17 mouse cellular contexts compared by ENCODE assay signal in the genomic region with DNA sequence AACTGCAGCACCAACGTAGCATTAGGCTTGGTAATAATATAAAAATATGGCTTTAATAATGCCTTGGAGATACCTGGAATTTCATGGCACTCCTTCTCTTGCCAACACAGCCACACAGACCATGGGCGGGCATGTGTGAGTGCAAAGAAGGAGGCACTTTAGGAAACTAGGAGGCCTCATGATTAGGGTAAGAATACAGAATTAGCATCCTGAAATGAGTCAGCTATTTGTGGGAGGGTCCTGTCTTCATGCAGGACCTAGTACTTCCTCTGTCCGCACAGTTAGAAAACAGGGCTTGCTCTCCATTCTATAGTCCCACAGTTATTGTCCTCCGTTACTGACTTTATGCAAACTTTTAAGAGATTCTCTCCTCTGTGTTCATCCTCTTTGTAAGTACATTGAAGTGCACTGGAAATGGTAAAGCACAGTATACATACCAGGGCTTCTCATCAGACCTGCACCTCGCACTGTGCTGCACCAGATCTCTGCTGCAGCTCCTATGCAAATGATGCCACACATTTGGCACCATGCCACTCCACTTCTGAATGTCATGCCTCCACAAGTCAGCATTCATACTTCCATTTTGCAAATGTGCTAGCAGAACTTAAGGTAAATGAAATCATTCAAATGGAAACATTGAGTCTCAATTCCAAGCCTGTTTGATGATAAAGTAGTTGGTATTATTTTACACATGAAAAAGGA.
A peak's percentile ranks its signal among the peaks of the same experiment; 100 is the strongest.
DNase-seq lines count a peak whose midpoint lies in the region; ATAC-seq and TF ChIP-seq lines count a peak whose summit lies in the region.
"Had no signal": no experiment of that assay in that cellular context is flagged by ENCODE, and none has a peak within 500 bp of the region (broad histone marks: within the 10 kb centered on the region; RNA-seq: fewer than 3 reads in every experiment).

No protein-coding gene starts in this region.

- intact Hi-C loops in gastrocnemius, postnatal 36 days (cut with DNase I): no loop called here

- no peak for TF ChIP-seq POLR2A in lung, adult 2 months (IDR thresholded peaks at IDR 0.05; ENCODE audit: borderline replicate concordance, extremely low read depth, low read depth, low read length)

- H3K27ac ChIP-seq in lung, embryonic 14.5 days (ENCODE audit: low read depth): no peak overlapping the region
- H3K27ac ChIP-seq: layer of hippocampus, adult 2 months; limb, embryonic 10.5 days; lung, embryonic 15.5 days; macrophage; midbrain, embryonic 13.5 days had no signal

- H3K9ac ChIP-seq in lung, embryonic 14.5 days: no peak overlapping the region
- H3K9ac ChIP-seq: lung, embryonic 15.5 days; midbrain, embryonic 13.5 days had no signal

- H3K36me3 ChIP-seq in lung, embryonic 14.5 days (ENCODE audit: insufficient read depth): no peaks in the 10 kb centered on the region
- H3K36me3 ChIP-seq: limb, embryonic 10.5 days; lung, embryonic 15.5 days; midbrain, embryonic 13.5 days had no signal

- 80% methylated on average over 5 of the region's 5 CpGs for WGBS in lung, embryonic 14.5 days
- WGBS in lung, adult 2 months: 71% methylated on average over 5 of the region's 5 CpGs

- ATAC-seq in lung, embryonic 14.5 days (ENCODE audit: insufficient read depth): no peak
- peak; percentile 41 for ATAC-seq in CD4-positive, CD25-positive, alpha-beta regulatory T cell, adult 4 months
- ATAC-seq: midbrain, embryonic 13.5 days had no signal

- no peak for TF ChIP-seq CTCF in lung, embryonic 14.5 days (IDR thresholded peaks at IDR 0.05; ENCODE audit: low read depth)
- TF ChIP-seq CTCF in lung, adult 2 months (IDR thresholded peaks at IDR 0.05; ENCODE audit: insufficient read depth, low read length): no peak

- H3K4me2 ChIP-seq in lung, embryonic 14.5 days: no peak overlapping the region
- H3K4me2 ChIP-seq: heart, embryonic 11.5 days; liver, embryonic 11.5 days; lung, embryonic 15.5 days; midbrain, embryonic 13.5 days had no signal

- DNase-seq in gastrocnemius, postnatal 10 days: peak; percentile 6
- DNase-seq in gastrocnemius, postnatal 36 days: no peak
- DNase-seq in lung, embryonic 14.5 days: peak; percentile 9
- DNase-seq in lung, adult 2 months: no peak
- DNase-seq in brain, adult 2 months (ENCODE audit: low read depth, low spot score): peak; percentile 46
- no peak for DNase-seq in urinary bladder, postnatal 14 days (ENCODE audit: low spot score)
- DNase-seq: adrenal gland, adult 8-10 months; cerebellum, adult 9-10 months; thymus, postnatal 36 days had no signal

- no peaks in the 10 kb centered on the region for H3K9me3 ChIP-seq in lung, embryonic 14.5 days (ENCODE audit: low read depth, low read length)
- H3K9me3 ChIP-seq: limb, embryonic 10.5 days; lung, embryonic 15.5 days; midbrain, embryonic 13.5 days had no signal

- no peak overlapping the region for H3K4me3 ChIP-seq in lung, embryonic 14.5 days (ENCODE audit: low read depth, low read length)
- H3K4me3 ChIP-seq in lung, adult 2 months (replicated peaks; ENCODE audit: extremely low read depth, low read depth, low read length): no peak overlapping the region
- H3K4me3 ChIP-seq: layer of hippocampus, adult 2 months; limb, embryonic 10.5 days; lung, embryonic 15.5 days; midbrain, embryonic 13.5 days had no signal

- no peaks in the 10 kb centered on the region for H3K4me1 ChIP-seq in lung, embryonic 14.5 days (ENCODE audit: insufficient read depth)
- no peaks in the 10 kb centered on the region for H3K4me1 ChIP-seq in lung, adult 2 months (ENCODE audit: control insufficient read depth, insufficient read depth, low read length)
- H3K4me1 ChIP-seq: lung, embryonic 15.5 days; midbrain, embryonic 13.5 days had no signal

- H3K27me3 ChIP-seq in lung, embryonic 14.5 days (ENCODE audit: insufficient read depth, low read length): no peaks in the 10 kb centered on the region
- H3K27me3 ChIP-seq: lung, embryonic 15.5 days; midbrain, embryonic 13.5 days had no signal

Comparison
In these comparisons a context has a peak if more than half of its experiments do, and no peak if none do; other contexts are left out.
1. DNase-seq: peak in gastrocnemius, postnatal 10 days (single experiment), lung, embryonic 14.5 days (single experiment) and brain, adult 2 months (single experiment); none in gastrocnemius, postnatal 36 days (0 of 2), lung, adult 2 months (single experiment) and urinary bladder, postnatal 14 days (single experiment).